Mouse (Mus musculus): Measurements from ENCODE around the gene Trim28.

Trim28 gene

DNA sequence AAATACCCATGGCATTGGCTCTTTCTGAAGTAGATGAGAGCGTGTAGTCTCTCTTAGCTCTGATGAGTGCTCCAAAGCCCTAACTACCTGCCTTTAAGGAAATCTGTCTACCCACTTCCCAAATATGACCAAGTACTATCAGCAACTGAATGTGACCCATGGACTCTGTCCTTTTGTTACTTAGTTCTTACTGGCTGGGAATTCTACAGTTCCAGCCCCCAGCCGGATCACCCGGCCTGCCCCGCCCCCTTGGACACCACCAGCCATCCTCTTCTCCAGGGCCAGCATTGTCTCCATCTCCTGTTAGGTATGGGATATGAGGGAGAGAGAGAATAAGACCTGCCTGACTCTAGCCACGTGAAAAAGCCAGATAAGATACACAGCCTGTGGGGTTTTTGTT is 861 bp upstream of the Trim28 start, which contains the start of gene Slc27a5:
Gene Slc27a5, minus strand, starts transcription at position 140 of the 400 bp plus-strand sequence.
- no peak for DNase-seq (ENCODE audit: low spot score in 2 of 2)

DNA sequence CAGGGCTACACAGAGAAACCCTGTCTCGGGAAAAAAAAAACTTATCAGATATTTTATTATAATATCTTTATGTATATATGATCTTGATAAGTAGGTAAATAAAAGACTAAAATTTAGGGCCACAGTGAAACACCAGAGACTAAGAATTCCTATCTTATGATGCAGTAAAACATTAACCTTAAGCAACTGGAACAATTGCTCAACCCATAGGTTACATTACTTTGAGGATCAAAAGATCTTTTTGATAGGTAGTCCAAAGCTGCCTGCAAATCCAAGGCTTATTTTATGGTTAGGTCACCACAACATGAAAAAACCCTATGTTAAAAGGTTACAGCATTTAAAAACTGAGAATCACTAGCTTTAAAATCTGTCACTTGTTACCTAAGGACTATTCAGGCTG is 2.7 kb downstream of the Trim28 start:
- DNase-seq (ENCODE audit: low spot score in 2 of 2): no peak

- no peak for DNase-seq (ENCODE audit: low spot score in 2 of 2)
Measured at GRCm38 (mm10) chr7:13003380-13003779, 4.5 kb downstream of the Trim28 start.

DNA sequence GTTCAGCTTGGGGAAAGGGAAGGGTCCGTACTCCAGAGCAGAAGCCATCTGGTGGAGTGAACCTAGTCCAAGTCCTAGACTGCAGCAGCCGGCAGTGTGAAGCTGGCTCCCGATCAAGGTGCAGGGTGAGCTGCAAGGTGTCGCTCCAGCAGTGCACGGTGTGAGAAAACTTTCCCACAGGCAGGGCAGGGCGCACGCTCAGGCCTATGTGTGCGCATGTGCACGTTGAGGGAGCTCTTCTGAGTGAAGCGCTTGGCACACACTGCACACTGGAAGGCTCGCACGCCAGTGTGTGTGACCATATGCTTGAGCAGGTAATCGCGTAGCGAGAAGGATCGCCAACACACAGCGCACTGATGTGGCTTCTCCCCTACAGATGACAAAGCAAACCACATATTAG is 7.1 kb downstream of the Trim28 start:
- DNase-seq (ENCODE audit: low spot score in 2 of 2): no peak

- DNase-seq (ENCODE audit: low spot score in 2 of 2): no peak
Measured at GRCm38 (mm10) chr7:13006531-13006930, 7.6 kb downstream of the Trim28 start.

GRCm38 (mm10) chr7:13007341-13008092 is 8.6 kb downstream of the Trim28 start:
- DNase-seq (ENCODE audit: low spot score in 2 of 2): no peak

GRCm38 (mm10) chr7:13009143-13010004 is 10.5 kb downstream of the Trim28 start:
- peak; percentile 91 to 92 for DNase-seq (ENCODE audit: low spot score in 2 of 2)

DNA sequence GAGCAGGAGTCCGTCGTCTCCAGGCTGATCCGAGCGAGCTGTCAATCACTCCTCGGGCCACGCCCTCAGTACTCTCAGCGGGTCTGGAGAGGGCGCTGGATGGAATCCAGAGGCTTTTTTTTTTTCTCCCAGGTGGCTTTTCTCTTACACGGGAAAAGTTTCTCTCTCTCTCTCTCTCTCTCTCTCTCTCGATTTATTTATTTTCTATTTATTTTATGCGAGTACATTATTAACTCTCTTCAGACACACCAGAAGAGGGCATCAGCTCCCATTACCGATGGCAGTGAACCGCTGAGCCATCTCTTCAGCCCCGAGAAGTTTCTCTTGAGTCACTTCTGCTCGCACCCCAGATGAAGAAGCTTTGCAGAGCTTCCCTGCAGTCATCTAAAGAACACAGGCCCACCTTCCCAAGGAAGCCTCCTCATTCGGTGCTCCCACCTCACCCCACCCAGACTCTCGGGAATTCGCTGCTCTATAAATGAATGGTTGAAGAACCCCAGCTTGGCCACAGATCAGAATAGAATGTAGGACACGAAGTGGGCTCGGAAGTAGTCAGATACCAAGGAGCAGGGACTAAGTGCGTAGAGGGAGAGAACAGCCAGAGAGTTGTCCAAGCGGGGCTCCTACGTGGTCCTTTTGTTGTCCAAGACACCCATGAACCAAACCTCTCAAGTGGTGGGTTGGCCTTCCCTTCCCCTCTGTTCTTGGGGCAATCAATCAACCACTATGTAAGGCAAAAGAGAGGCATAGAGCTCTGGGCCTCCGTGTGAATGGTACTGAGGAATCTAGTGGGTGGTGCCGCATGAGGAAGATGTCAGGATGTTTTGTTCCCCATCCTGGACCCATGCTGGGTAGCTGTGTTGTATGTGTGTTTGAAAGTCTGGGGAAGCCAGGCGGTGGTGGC is 11.3 kb downstream of the Trim28 start, which contains the start of gene Zbtb45:
Gene Zbtb45, minus strand, starts transcription at position 30 of the 904 bp plus-strand sequence.
- no peak for DNase-seq (ENCODE audit: low spot score in 2 of 2)

- no peak for DNase-seq (ENCODE audit: low spot score in 2 of 2)
Measured at GRCm38 (mm10) chr7:13013671-13014070, 14.8 kb downstream of the Trim28 start.

- DNase-seq (ENCODE audit: low spot score in 2 of 2): no peak
Measured at GRCm38 (mm10) chr7:13014275-13014839, 15.4 kb downstream of the Trim28 start.

DNA sequence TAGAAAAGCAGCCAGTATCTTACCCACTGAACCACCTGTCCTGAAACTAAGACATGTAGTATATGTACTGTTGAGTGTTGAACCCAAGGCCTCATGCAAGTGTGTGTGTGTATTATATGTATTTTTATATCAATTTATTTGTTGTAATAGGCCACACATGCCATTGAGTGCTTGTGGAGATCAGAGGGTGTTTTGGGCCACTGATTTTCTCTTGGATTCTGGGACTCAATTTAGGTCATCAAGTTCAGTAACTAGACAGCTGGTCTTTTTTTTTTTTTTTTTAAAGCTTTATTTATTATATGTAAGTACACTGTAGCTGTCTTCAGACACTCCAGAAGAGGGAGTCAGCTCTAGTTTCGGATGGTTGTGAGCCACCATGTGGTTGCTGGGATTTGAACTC is 16.3 kb downstream of the Trim28 start:
- DNase-seq (ENCODE audit: low spot score in 2 of 2): no peak

DNA sequence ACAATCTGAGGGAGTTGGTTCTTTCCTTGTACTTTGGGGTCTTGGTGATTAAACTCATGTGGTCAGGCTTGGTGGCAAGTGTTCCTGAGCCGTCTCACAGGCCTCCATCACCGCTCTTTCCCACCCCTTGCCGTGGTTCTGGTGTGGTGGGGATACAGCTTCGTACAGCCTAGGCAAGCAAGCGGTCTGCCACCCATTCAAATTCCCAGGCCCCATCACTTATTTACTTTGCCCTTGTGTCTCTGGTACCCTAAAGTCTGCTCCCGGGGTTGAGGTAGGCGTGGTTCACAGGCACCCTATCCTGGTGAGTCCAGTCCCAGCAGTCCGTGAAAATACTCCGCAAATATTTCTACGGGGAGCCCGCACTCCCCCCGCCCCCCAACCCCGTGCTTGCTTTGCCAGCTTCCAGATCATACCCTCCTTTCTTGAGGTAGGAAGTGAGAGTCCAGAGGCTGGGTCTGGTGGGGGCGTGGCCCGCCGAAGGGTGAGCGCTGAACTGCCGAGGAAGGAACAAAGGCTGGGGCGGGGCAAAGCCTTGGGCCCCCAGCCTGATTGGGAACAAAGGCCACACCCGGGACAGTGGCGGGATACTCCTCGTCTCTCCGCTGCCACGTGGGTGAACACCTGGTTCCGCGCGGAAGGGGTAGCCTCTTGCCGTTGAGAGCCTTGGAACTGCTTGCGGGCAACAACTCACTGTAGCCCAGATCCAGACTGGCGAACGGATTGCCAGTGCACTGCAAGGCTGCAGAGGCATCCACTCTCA is 24.0 kb downstream of the Trim28 start:
- DNase-seq (ENCODE audit: low spot score in 2 of 2): peak; percentile 77 to 79

- DNase-seq (ENCODE audit: low spot score in 2 of 2): peak; percentile 93
Measured at GRCm38 (mm10) chr7:13023928-13024731, 25.2 kb downstream of the Trim28 start.

GRCm38 (mm10) chr7:13024805-13025204 is 25.9 kb downstream of the Trim28 start:
- DNase-seq (ENCODE audit: low spot score in 2 of 2): peak; percentile 80 to 83

GRCm38 (mm10) chr7:13025511-13026112 is 26.7 kb downstream of the Trim28 start:
- no peak for DNase-seq (ENCODE audit: low spot score in 2 of 2)

DNA sequence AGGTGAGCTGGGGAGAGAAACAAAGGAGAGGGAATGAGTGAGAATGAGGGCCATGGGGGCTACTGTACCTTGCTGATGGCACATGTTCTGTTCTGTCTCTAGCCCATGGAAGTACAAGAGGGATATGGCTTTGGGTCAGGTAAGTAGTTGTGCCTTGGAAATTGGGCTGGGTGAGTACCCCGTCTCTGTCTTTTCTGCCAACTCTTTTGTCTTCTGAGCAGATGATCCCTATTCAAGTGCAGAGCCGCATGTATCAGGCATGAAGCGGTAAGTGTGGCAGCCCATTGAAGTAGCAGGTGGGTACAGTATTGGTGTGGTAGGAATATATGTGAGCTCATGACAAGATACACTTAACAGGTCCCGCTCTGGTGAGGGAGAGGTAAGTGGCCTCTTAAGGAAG is 30.1 kb downstream of the Trim28 start:
- no peak for DNase-seq (ENCODE audit: low spot score in 2 of 2)

- no peak for DNase-seq (ENCODE audit: low spot score in 2 of 2)
Measured at GRCm38 (mm10) chr7:13031069-13031468, 32.2 kb downstream of the Trim28 start.

GRCm38 (mm10) chr7:13031983-13032382 is 33.1 kb downstream of the Trim28 start:
- no peak for DNase-seq (ENCODE audit: low spot score in 2 of 2)

GRCm38 (mm10) chr7:13032541-13032940 is 33.6 kb downstream of the Trim28 start:
- no peak for DNase-seq (ENCODE audit: low spot score in 2 of 2)
